Mouse (Mus musculus): ENCODE measurements at regions not wholly inside any gene's neighbourhood (a gene's known extent, or its start where the extent isn't known, plus 50 kb on each side); places are given as distances from the start of the nearest gene placed in this dataset.
A peak's percentile ranks its signal among the peaks of the same experiment; 100 is the strongest.

DNA sequence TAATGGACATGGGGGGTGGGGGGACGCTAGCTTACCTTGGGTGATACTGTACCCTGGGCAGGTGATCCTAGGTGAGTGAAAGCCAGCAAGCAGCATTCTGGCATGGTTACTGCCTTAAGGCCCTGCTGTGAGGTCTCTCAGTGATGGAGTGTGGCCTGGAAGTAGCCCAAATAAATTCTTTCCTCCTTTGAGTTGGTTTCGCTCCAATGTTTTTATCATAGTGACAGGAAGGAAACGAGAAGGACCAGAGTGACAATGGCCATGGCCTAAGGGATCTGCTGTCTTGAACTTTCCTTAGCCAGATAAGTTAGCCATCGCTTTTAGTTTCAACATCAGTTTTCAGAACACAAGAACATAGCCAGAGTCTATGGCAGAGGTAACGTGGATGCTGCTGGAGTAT, 282.7 kb downstream of the Cxcl12 start:
- Histone ChIP-seq H3K27ac (replicated peaks; ENCODE audit: low read depth, low read length) (no peak overlapping the region), H3K4me1 (ENCODE audit: control insufficient read depth, insufficient read depth, low read length) (no peaks in the 10 kb centered on the region), H3K36me3 (replicated peaks; ENCODE audit: control insufficient read depth, insufficient read depth, low read depth, low read length) (no peaks in the 10 kb centered on the region), H3K9me3 (replicated peaks; ENCODE audit: control insufficient read depth, low read length) (no peaks in the 10 kb centered on the region), H3K9ac (replicated peaks; ENCODE audit: low read length) (no peak overlapping the region), H3K4me3 (ENCODE audit: low read depth, low read length) (no peak overlapping the region), H3K4me2 (ENCODE audit: low read depth, low read length) (no peak overlapping the region), H3K27me3 (ENCODE audit: control insufficient read depth, insufficient read depth, low read length) (no peaks in the 10 kb centered on the region)
- WGBS = 90% methylated on average over 5 of the region's 5 CpGs
- DNase-seq (ENCODE audit: low spot score) (no peak), ATAC-seq (replicated peaks; ENCODE audit: insufficient number of reproducible peaks, low FRiP score, low TSS enrichment, low read depth) (no peak)

DNA sequence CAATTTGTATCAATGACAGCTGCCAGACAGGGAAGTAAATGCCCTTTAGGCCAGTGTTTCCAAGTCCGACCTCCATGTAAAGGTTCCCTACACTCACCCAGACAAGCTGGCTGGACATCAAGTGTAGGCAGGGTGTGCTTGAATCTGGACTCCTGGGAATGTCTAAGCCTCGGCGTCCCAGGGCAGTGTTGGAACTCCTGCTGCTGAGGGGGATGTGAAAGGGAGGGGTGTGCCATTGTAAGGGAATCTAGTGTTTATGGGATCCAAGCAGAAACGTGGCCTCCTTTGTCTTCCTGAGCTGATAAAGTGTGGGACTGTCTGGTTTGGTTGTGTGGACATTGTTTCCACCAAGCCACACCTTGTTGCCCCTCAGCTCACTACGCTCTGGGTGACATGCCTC, 291.9 kb downstream of the Cxcl12 start:
- ATAC-seq (replicated peaks; ENCODE audit: insufficient number of reproducible peaks, low FRiP score, low TSS enrichment, low read depth) (no peak), DNase-seq (ENCODE audit: low spot score) (no peak)
- H3K4me1 ChIP-seq (ENCODE audit: control insufficient read depth, insufficient read depth, low read length) = no peaks in the 10 kb centered on the region
- 51% methylated on average over 5 of the region's 5 CpGs for WGBS
- no peaks in the 10 kb centered on the region for H3K36me3 ChIP-seq (replicated peaks; ENCODE audit: control insufficient read depth, insufficient read depth, low read depth, low read length)
- H3K27ac ChIP-seq (replicated peaks; ENCODE audit: low read depth, low read length) = no peak overlapping the region
- no peaks in the 10 kb centered on the region for H3K9me3 ChIP-seq (replicated peaks; ENCODE audit: control insufficient read depth, low read length)
- H3K4me2 ChIP-seq (ENCODE audit: low read depth, low read length) = no peak overlapping the region
- H3K4me3 ChIP-seq (ENCODE audit: low read depth, low read length) = no peak overlapping the region
- H3K9ac ChIP-seq (replicated peaks; ENCODE audit: low read length) = no peak overlapping the region
- no peaks in the 10 kb centered on the region for H3K27me3 ChIP-seq (ENCODE audit: control insufficient read depth, insufficient read depth, low read length)

DNA sequence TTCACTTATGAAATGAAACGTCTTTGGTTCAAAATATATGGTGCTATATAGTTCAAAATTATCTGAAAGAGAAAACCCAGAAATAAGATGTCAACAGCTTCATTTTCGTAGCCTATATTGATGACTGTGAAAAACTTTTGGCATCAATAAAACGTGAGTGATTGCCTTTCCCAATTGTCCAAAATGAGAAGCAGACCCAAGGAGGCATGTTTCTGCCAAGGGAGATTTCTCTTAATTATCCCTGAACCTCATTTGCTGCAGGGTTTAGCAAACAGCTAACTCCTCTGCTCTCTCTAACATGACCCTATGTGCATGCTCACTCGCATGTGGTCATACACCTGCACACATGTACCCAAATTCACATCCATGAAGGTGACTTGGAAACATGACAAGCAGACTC, 296.8 kb downstream of the Cxcl12 start:
- ATAC-seq (replicated peaks; ENCODE audit: insufficient number of reproducible peaks, low FRiP score, low TSS enrichment, low read depth) (no peak), DNase-seq (ENCODE audit: low spot score) (no peak)
- no peak overlapping the region for H3K9ac ChIP-seq (replicated peaks; ENCODE audit: low read length)
- H3K27ac ChIP-seq (replicated peaks; ENCODE audit: low read depth, low read length) = no peak overlapping the region
- no peaks in the 10 kb centered on the region for H3K36me3 ChIP-seq (replicated peaks; ENCODE audit: control insufficient read depth, insufficient read depth, low read depth, low read length)
- no peak overlapping the region for H3K4me2 ChIP-seq (ENCODE audit: low read depth, low read length)
- no peaks in the 10 kb centered on the region for H3K4me1 ChIP-seq (ENCODE audit: control insufficient read depth, insufficient read depth, low read length)
- WGBS = 73% methylated on average over 4 of the region's 4 CpGs
- H3K4me3 ChIP-seq (ENCODE audit: low read depth, low read length) = no peak overlapping the region
- no peaks in the 10 kb centered on the region for H3K27me3 ChIP-seq (ENCODE audit: control insufficient read depth, insufficient read depth, low read length)
- H3K9me3 ChIP-seq (replicated peaks; ENCODE audit: control insufficient read depth, low read length) = no peaks in the 10 kb centered on the region

DNA sequence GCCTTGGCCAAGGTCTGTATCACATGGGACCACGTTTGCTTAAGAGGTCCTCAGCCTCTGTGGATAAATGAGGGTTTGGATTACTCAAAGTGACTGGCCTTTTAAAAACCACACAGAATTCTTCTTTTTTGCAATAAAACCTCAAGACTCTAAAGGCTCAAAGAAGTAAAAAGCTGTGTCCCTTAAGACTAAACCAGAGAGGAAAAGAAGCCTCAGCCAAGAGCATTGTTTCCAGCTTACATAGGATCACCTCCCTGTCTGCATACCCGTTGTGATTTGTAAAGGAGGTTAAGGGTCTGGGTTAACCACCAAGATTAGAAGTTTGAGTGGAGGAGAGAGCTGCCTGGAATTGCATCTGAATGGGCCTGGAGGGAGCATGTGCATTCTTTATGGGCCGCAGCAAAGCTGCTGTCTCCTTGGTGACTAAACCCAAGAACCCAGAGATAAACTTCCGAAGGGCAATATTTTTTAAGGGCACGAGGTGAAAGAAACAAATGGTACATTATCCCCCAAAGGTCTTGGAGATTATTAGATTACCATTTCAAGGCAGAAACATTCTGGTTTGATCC, 297.4 kb downstream of the Cxcl12 start:
- no peak for DNase-seq (ENCODE audit: low spot score)
- no peak for ATAC-seq (replicated peaks; ENCODE audit: insufficient number of reproducible peaks, low FRiP score, low TSS enrichment, low read depth)
- no peaks in the 10 kb centered on the region for H3K9me3 ChIP-seq (replicated peaks; ENCODE audit: control insufficient read depth, low read length)
- no peaks in the 10 kb centered on the region for H3K4me1 ChIP-seq (ENCODE audit: control insufficient read depth, insufficient read depth, low read length)
- no peak overlapping the region for H3K4me2 ChIP-seq (ENCODE audit: low read depth, low read length)
- no peak overlapping the region for H3K4me3 ChIP-seq (ENCODE audit: low read depth, low read length)
- WGBS = 51% methylated on average over 5 of the region's 5 CpGs
- H3K27me3 ChIP-seq (ENCODE audit: control insufficient read depth, insufficient read depth, low read length) = no peaks in the 10 kb centered on the region
- no peak overlapping the region for H3K27ac ChIP-seq (replicated peaks; ENCODE audit: low read depth, low read length)
- H3K36me3 ChIP-seq (replicated peaks; ENCODE audit: control insufficient read depth, insufficient read depth, low read depth, low read length) = no peaks in the 10 kb centered on the region
- H3K9ac ChIP-seq (replicated peaks; ENCODE audit: low read length) = no peak overlapping the region

DNA sequence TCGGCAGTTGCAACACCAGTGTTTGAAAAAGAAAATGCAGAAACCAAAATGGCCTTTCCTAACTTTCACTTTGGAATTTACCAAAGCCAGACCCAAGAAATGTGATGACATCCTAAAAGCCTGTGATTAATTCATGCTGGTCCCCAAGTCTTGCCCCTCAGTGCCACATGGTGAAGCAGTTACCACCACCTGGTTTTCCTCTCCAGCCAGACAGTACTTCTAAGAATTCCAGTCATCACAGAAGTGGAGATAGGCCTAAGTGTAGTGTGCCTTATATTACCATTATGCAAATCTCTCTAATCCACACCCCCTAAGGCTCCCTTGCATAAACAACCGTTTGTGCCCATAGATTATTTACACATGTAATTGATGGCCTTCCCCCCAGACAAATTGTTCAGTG, 311.0 kb downstream of the Cxcl12 start:
- Histone ChIP-seq H3K4me3 (ENCODE audit: low read depth, low read length) (no peak overlapping the region), H3K4me2 (ENCODE audit: low read depth, low read length) (no peak overlapping the region), H3K4me1 (ENCODE audit: control insufficient read depth, insufficient read depth, low read length) (no peaks in the 10 kb centered on the region), H3K36me3 (replicated peaks; ENCODE audit: control insufficient read depth, insufficient read depth, low read depth, low read length) (no peaks in the 10 kb centered on the region), H3K27ac (replicated peaks; ENCODE audit: low read depth, low read length) (no peak overlapping the region), H3K9me3 (replicated peaks; ENCODE audit: control insufficient read depth, low read length) (no peaks in the 10 kb centered on the region), H3K27me3 (ENCODE audit: control insufficient read depth, insufficient read depth, low read length) (no peaks in the 10 kb centered on the region), H3K9ac (replicated peaks; ENCODE audit: low read length) (no peak overlapping the region)
- 53% methylated on average over 2 of the region's 2 CpGs for WGBS
- ATAC-seq (replicated peaks; ENCODE audit: insufficient number of reproducible peaks, low FRiP score, low TSS enrichment, low read depth) = no peak
- peak; percentile 27 for DNase-seq (ENCODE audit: low spot score)

DNA sequence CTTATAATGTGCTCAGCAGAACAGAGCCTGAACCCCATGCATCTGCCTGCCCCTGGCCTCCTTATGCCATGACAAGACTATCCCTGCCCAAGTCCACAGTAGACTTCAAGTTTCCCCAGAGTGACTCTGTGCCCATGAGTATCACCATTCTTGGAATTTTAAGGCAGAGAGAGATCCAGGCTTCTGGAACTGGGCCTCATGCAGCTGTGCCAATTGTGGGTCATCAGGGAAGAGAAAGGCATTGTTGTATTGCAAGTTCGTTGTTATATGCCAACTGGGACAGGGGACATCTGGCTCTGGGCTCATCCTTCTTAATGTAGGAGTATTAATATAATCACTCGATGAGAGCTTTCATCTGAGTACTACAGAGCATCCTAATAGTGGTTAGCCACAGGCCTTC, 312.1 kb downstream of the Cxcl12 start:
- Histone ChIP-seq H3K4me1 (ENCODE audit: control insufficient read depth, insufficient read depth, low read length) (no peaks in the 10 kb centered on the region), H3K9me3 (replicated peaks; ENCODE audit: control insufficient read depth, low read length) (no peaks in the 10 kb centered on the region), H3K36me3 (replicated peaks; ENCODE audit: control insufficient read depth, insufficient read depth, low read depth, low read length) (no peaks in the 10 kb centered on the region), H3K4me3 (ENCODE audit: low read depth, low read length) (no peak overlapping the region), H3K27me3 (ENCODE audit: control insufficient read depth, insufficient read depth, low read length) (no peaks in the 10 kb centered on the region), H3K9ac (replicated peaks; ENCODE audit: low read length) (no peak overlapping the region), H3K4me2 (ENCODE audit: low read depth, low read length) (no peak overlapping the region), H3K27ac (replicated peaks; ENCODE audit: low read depth, low read length) (no peak overlapping the region)
- ATAC-seq (replicated peaks; ENCODE audit: insufficient number of reproducible peaks, low FRiP score, low TSS enrichment, low read depth) (no peak), DNase-seq (ENCODE audit: low spot score) (no peak)
- WGBS = 93% methylated on average over 2 of the region's 2 CpGs

DNA sequence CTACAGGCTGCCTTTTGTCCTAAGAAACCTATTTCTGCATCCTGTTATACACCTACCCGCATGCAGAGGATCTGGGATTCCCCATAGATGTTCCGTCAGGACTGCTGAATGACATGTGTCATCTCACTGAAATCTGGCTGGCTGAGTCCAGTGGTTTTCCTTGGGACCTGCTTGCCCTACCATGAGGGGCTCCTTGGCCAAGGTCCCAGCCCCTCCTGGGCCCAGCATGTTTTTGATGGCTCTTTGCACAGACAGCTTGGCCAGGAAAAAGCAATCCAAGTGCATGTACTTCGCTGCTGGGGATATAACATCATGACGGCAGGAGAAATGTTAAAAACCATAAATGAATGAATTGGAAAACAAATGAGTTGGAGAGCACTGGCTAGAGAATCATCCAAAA, 320.8 kb downstream of the Cxcl12 start:
- DNase-seq (ENCODE audit: low spot score) (no peak), ATAC-seq (replicated peaks; ENCODE audit: insufficient number of reproducible peaks, low FRiP score, low TSS enrichment, low read depth) (no peak)
- H3K27me3 ChIP-seq (ENCODE audit: control insufficient read depth, insufficient read depth, low read length) = no peaks in the 10 kb centered on the region
- 96% methylated on average over 4 of the region's 4 CpGs for WGBS
- H3K36me3 ChIP-seq (replicated peaks; ENCODE audit: control insufficient read depth, insufficient read depth, low read depth, low read length) = no peaks in the 10 kb centered on the region
- no peak overlapping the region for H3K9ac ChIP-seq (replicated peaks; ENCODE audit: low read length)
- H3K9me3 ChIP-seq (replicated peaks; ENCODE audit: control insufficient read depth, low read length) = no peaks in the 10 kb centered on the region
- H3K4me2 ChIP-seq (ENCODE audit: low read depth, low read length) = no peak overlapping the region
- no peaks in the 10 kb centered on the region for H3K4me1 ChIP-seq (ENCODE audit: control insufficient read depth, insufficient read depth, low read length)
- no peak overlapping the region for H3K27ac ChIP-seq (replicated peaks; ENCODE audit: low read depth, low read length)
- no peak overlapping the region for H3K4me3 ChIP-seq (ENCODE audit: low read depth, low read length)

DNA sequence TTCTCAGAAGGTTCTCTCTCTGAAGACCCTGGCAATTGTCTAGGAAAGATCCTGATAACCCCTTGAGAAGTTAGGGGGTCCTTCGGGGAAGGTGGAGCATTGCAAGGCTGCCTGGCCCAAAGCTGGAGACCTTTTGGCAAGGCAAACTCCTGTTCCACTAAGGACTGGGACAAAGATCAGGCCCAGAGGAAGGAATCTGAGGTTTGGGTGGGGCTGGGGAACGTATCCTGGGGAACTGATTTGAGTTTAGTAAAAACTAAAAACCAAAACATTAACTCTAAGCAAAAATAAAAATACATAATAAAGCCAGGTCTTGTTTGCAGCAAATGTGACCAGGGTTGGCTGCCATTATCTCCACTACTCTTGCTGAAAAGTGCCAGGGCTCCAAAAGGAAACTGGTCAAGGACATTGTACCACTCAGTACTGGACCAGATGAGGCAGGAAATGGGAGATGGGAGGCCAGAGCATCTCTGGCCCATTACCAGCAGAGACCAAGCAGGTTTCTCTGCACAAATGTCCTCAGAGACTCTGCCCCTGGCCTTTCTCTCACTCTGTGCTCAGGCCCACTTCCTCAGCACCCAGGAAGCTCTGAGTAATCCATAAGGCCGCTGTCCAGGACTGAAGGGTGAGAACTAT, 321.5 kb downstream of the Cxcl12 start:
- no peak overlapping the region for H3K4me3 ChIP-seq (ENCODE audit: low read depth, low read length)
- H3K4me2 ChIP-seq (ENCODE audit: low read depth, low read length) = no peak overlapping the region
- 85% methylated on average over 3 of the region's 3 CpGs for WGBS
- H3K9ac ChIP-seq (replicated peaks; ENCODE audit: low read length) = no peak overlapping the region
- no peaks in the 10 kb centered on the region for H3K4me1 ChIP-seq (ENCODE audit: control insufficient read depth, insufficient read depth, low read length)
- DNase-seq (ENCODE audit: low spot score) (no peak), ATAC-seq (replicated peaks; ENCODE audit: insufficient number of reproducible peaks, low FRiP score, low TSS enrichment, low read depth) (no peak)
- H3K36me3 ChIP-seq (replicated peaks; ENCODE audit: control insufficient read depth, insufficient read depth, low read depth, low read length) = no peaks in the 10 kb centered on the region
- H3K27me3 ChIP-seq (ENCODE audit: control insufficient read depth, insufficient read depth, low read length) = no peaks in the 10 kb centered on the region
- no peak overlapping the region for H3K27ac ChIP-seq (replicated peaks; ENCODE audit: low read depth, low read length)
- no peaks in the 10 kb centered on the region for H3K9me3 ChIP-seq (replicated peaks; ENCODE audit: control insufficient read depth, low read length)
